Comparison of ENCODE assay signal across 8 mouse cellular contexts in genomic region chr19:58978401-58979171, GRCm38 (mm10). TPM values are rescaled to one million over a fixed set of nuclear protein-coding genes. Genes with fewer than 3 reads are reported as not detected.
DNase-seq lines count a peak whose midpoint lies in the region; ATAC-seq lines count a peak whose summit lies in the region.

No protein-coding gene starts in this region.

- H3K4me3 ChIP-seq in heart, embryonic 12.5 days, result no peak overlapping the region
- no peak overlapping the region for H3K4me3 ChIP-seq in limb, embryonic 13.5 days

- WGBS in heart, embryonic 12.5 days, result 55% methylated on average over 11 of the region's 11 CpGs
- 62% methylated on average over 11 of the region's 11 CpGs for WGBS in limb, embryonic 13.5 days

- H3K9ac ChIP-seq in heart, embryonic 12.5 days, result no peak overlapping the region
- no peak overlapping the region for H3K9ac ChIP-seq in limb, embryonic 13.5 days

- H3K27me3 ChIP-seq in heart, embryonic 12.5 days (replicated peaks), result 0 out of 2 replicates have a peak, but pooled peaks cover 4% of the 10 kb centered on the region
- peaks cover 36% of the 10 kb centered on the region; the same call in 1 of the 2 replicates for H3K27me3 ChIP-seq in limb, embryonic 13.5 days

- peak overlapping the region; percentile 15; the same call in 1 of the 2 replicates for H3K4me2 ChIP-seq in heart, embryonic 12.5 days
- no peak overlapping the region for H3K4me2 ChIP-seq in limb, embryonic 13.5 days (replicated peaks)

- H3K4me1 ChIP-seq in heart, embryonic 12.5 days (replicated peaks), result no peaks in the 10 kb centered on the region; the same call in 1 of the 2 replicates
- peaks cover 42% of the 10 kb centered on the region for H3K4me1 ChIP-seq in limb, embryonic 13.5 days

- ATAC-seq in heart, embryonic 12.5 days (ENCODE audit: insufficient number of reproducible peaks, low FRiP score), result peak; percentile 99
- peak; percentile 68; the same call in 1 of the 2 replicates for ATAC-seq in limb, embryonic 13.5 days (ENCODE audit: low FRiP score, low read depth)
- ATAC-seq in inflammation-experienced regulatory T-cells, adult 6 months, result no peak

- H3K9me3 ChIP-seq in heart, embryonic 12.5 days (replicated peaks), result no peaks in the 10 kb centered on the region
- H3K9me3 ChIP-seq in limb, embryonic 13.5 days, result no peaks in the 10 kb centered on the region

- DNase-seq in right cerebral cortex, adult 2 months (ENCODE audit: low spot score in 2 of 2), result peak; percentile 49 to 64
- no peak for DNase-seq in right cerebral cortex, postnatal 14 days
- DNase-seq in c-Kit-positive CD71-negative TER-119-negative erythroid progenitor cells, embryonic 14.5 days (ENCODE audit: low read depth), result peak; percentile 23
- peak; percentile 7 for DNase-seq in urinary bladder, postnatal 36 days (ENCODE audit: low spot score in 2 of 2)
- no peak for DNase-seq in testis, postnatal 10 days (ENCODE audit: low spot score)

- no peaks in the 10 kb centered on the region for H3K36me3 ChIP-seq in heart, embryonic 12.5 days
- no peaks in the 10 kb centered on the region for H3K36me3 ChIP-seq in limb, embryonic 13.5 days

- no peak overlapping the region; the same call in 1 of the 2 replicates for H3K27ac ChIP-seq in heart, embryonic 12.5 days (ENCODE audit: poor library complexity, severe bottlenecking)
- no peak overlapping the region for H3K27ac ChIP-seq in limb, embryonic 13.5 days

RNA-seq across cellular contexts. Expression of gene Hspa12a, which starts 35.1 kb away (rescaled TPM):
- polyA plus RNA-seq in heart, embryonic 12.5 days (2016; fragmentation: Nextera tagmentation; extraction: Ambion mirVana), result 10.5 and 10.8 TPM in 2 replicates
- 5.0 TPM in 2 replicates for polyA plus RNA-seq in limb, embryonic 13.5 days (2015; fragmentation: Nextera tagmentation; extraction: Ambion mirVana)
- under 1 TPM in 2 of 3 experiments, not detected in 1; 0.57 to 0.92 TPM for polyA plus RNA-seq in inflammation-experienced regulatory T-cells, adult 6 months (2017; shearing (Covaris generic))

RNA-seq across cellular contexts. Expression of gene Eno4, which starts 35.4 kb away (rescaled TPM):
- polyA plus RNA-seq in heart, embryonic 12.5 days (2016; fragmentation: Nextera tagmentation; extraction: Ambion mirVana), result 0.10 and 0.27 TPM in 2 replicates
- polyA plus RNA-seq in limb, embryonic 13.5 days (2015; fragmentation: Nextera tagmentation; extraction: Ambion mirVana), result 0.37 and 0.42 TPM in 2 replicates
- not detected for polyA plus RNA-seq in inflammation-experienced regulatory T-cells, adult 6 months (2017; shearing (Covaris generic))

Comparison
In these comparisons a context has a peak if more than half of its experiments do, and no peak if none do; other contexts are left out.
1. DNase-seq: peak in right cerebral cortex, adult 2 months (2 of 2), c-Kit-positive CD71-negative TER-119-negative erythroid progenitor cells, embryonic 14.5 days (single experiment) and urinary bladder, postnatal 36 days (2 of 2); none in right cerebral cortex, postnatal 14 days (single experiment) and testis, postnatal 10 days (single experiment).